Mouse (Mus musculus) urinary bladder, postnatal 4 days (tissue): ENCODE results near the gene Ltk.

Source experiments
- DNase-seq, 2 experiments: peaks; one replicate each; pipeline ENCODE4 v3.0.0; 2021 to 2022; ENCODE audit warnings: low spot score in 2 of 2

Gene Ltk

DNA sequence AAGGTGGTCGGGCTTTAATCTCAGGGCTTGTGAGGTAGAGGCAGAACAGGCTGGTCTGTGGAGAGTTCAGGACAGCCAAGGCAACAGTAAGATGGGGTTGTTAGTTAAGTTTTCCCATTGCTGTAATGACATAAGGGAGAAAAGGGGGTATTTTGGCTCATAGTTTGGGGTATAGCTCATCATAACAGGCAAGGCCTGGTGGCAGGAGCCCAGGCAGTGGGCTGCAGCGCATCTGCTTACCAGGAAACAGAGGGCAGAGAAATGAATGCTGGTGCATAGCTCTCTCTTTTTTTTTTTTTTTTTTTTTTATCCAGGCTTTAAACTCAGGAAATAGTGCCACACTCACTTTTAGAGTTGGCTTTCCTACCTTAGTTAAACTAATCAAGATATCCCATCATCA is 57.1 kb downstream of the Ltk start:
- no peak for DNase-seq
